Mouse (Mus musculus): ENCODE data around the gene Zfp874a.
"Not testable (repeated sequence)": the region's sequence is repeated elsewhere in the genome, so short reads cannot be mapped to it uniquely, and the experiment has no call there.

Gene Zfp874a

GRCm38 (mm10) chr13:67376255-67376654 lies 75.2 kb downstream of the Zfp874a start:
- DNase-seq (ENCODE audit: low spot score in 2 of 2), result not testable (repeated sequence)

GRCm38 (mm10) chr13:67375050-67375911 lies 76.1 kb downstream of the Zfp874a start, which contains the start of the genes Gm28041 and Zfp456:
TSS of gene Gm28041 (minus strand) at chr13:67375733.
TSS of gene Zfp456 (minus strand) at chr13:67375810.
- peak; percentile 43 to 78 for DNase-seq (ENCODE audit: low spot score in 2 of 2)
